Mouse (Mus musculus): ENCODE measurements around the gene Plek2.

- TF ChIP-seq POLR2A (IDR thresholded peaks at IDR 0.05; ENCODE audit: low read depth, low read length) (no peak), CTCF (IDR thresholded peaks at IDR 0.05; ENCODE audit: extremely low read depth, insufficient read depth, insufficient read length, insufficient replicate concordance) (no peak)
These were observed 16.7 kb downstream of the Plek2 start for GRCm38 (mm10) chr12:78890062-78890461.
